Mouse (Mus musculus): ENCODE measurements around the gene Upk1a. TPM values are rescaled to one million over a fixed set of nuclear protein-coding genes. Genes with fewer than 3 reads are reported as not detected.

The Upk1a gene
- total and polyA plus RNA-seq, 3 experiments = 0.54 to 1.6 TPM; not detected in 1

DNA sequence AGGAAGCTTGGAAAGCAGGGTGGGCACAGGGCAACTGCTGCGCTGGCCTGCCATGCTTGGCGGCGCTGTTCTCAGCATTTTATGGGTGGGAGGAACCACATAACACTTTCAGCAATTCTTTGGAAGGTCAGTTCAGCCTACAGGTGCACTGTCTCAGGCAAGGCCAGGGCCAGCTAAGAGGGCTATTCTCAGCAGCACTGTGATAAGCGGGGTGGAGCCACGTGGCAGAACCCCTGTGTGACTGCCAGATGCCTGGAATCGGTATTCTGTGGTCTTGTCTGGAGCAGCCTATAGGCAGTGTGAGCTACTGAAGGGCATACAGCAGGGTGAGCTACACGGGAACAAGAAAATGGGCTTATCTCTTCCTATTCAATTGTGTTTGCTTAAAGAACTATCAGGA lies 2.6 kb downstream of the Upk1a start:
- Histone ChIP-seq H3K4me3 (ENCODE audit: control insufficient read depth in 1 of 2, insufficient read depth in 1 of 2, low read depth in 2 of 2, low read length in 2 of 2) (no peak overlapping the region), H3K9ac (ENCODE audit: control insufficient read depth, low read depth, low read length, poor library complexity, severe bottlenecking) (no peak overlapping the region), H3K79me2 (ENCODE audit: control insufficient read depth, insufficient read depth, low read length, poor library complexity) (no peaks in the 10 kb centered on the region), H3K4me1 (ENCODE audit: control insufficient read depth in 1 of 2, insufficient read depth in 2 of 2, low read length in 2 of 2) (no peaks in the 10 kb centered on the region), H3K9me3 (replicated peaks; ENCODE audit: insufficient read depth, low read length) (no peaks in the 10 kb centered on the region), H3K27ac (ENCODE audit: control insufficient read depth, low read depth, low read length) (no peak overlapping the region), H3K27me3 (ENCODE audit: control insufficient read depth in 1 of 2, insufficient read depth in 2 of 2, low read length in 2 of 2) (no peaks in the 10 kb centered on the region), H3K36me3 (ENCODE audit: control insufficient read depth in 1 of 2, insufficient read depth in 2 of 2, low read length in 2 of 2) (no peaks in the 10 kb centered on the region)
- DNase-seq (ENCODE audit: low read depth, low spot score) = no peak
- no peak for TF ChIP-seq ELF1 (IDR thresholded peaks at IDR 0.05; ENCODE audit: low read depth, low read length)
- TF ChIP-seq EP300 (IDR thresholded peaks at IDR 0.05; ENCODE audit: low read depth in 1 of 2, low read length in 2 of 2) = no peak
- no peak for TF ChIP-seq MEF2A (IDR thresholded peaks at IDR 0.05; ENCODE audit: extremely low read depth, insufficient replicate concordance, low read depth, low read length, poor library complexity, severe bottlenecking)
- no peak for TF ChIP-seq ZC3H11A (IDR thresholded peaks at IDR 0.05; ENCODE audit: low read depth, low read length)
- TF ChIP-seq MAFK (IDR thresholded peaks at IDR 0.05; ENCODE audit: borderline replicate concordance, low read depth, low read length) = no peak
- no peak for TF ChIP-seq POLR2AphosphoS2 (IDR thresholded peaks at IDR 0.05; ENCODE audit: low read length)
- TF ChIP-seq JUND (IDR thresholded peaks at IDR 0.05; ENCODE audit: low read depth, low read length) = no peak

DNA sequence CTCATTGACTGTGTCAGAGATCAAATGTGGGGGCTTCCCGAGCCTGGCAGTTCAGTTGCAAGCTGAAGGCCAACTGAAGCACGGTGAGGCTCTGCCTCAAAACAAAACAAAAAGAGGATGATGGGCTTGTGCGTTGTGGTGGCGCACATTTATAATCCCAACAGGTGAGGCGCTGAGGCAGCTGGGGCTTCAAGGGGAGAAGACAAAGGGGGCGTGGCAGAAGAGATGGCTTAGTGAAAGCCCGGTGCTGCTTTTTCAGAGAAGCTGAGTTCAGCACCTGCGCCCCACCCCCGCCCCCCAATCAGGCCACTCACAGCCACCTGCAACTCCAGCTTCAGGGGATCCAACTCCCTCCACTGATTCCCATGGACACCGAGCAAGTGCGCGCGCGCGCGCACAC lies 4.2 kb downstream of the Upk1a start:
- Histone ChIP-seq H3K9me3 (replicated peaks; ENCODE audit: insufficient read depth, low read length) (no peaks in the 10 kb centered on the region), H3K79me2 (ENCODE audit: control insufficient read depth, insufficient read depth, low read length, poor library complexity) (no peaks in the 10 kb centered on the region), H3K9ac (ENCODE audit: control insufficient read depth, low read depth, low read length, poor library complexity, severe bottlenecking) (no peak overlapping the region), H3K4me1 (ENCODE audit: control insufficient read depth in 1 of 2, insufficient read depth in 2 of 2, low read length in 2 of 2) (no peaks in the 10 kb centered on the region), H3K36me3 (ENCODE audit: control insufficient read depth in 1 of 2, insufficient read depth in 2 of 2, low read length in 2 of 2) (no peaks in the 10 kb centered on the region), H3K4me3 (ENCODE audit: control insufficient read depth in 1 of 2, insufficient read depth in 1 of 2, low read depth in 2 of 2, low read length in 2 of 2) (no peak overlapping the region), H3K27me3 (ENCODE audit: control insufficient read depth in 1 of 2, insufficient read depth in 2 of 2, low read length in 2 of 2) (no peaks in the 10 kb centered on the region), H3K27ac (ENCODE audit: control insufficient read depth, low read depth, low read length) (no peak overlapping the region)
- DNase-seq (ENCODE audit: low read depth, low spot score) = no peak
- no peak for TF ChIP-seq POLR2AphosphoS2 (IDR thresholded peaks at IDR 0.05; ENCODE audit: low read length)
- TF ChIP-seq GABPA (IDR thresholded peaks at IDR 0.05; ENCODE audit: low read depth, low read length) = no peak
- no peak for TF ChIP-seq ETS1 (IDR thresholded peaks at IDR 0.05; ENCODE audit: low read depth, low read length)
- no peak for TF ChIP-seq CHD1 (IDR thresholded peaks at IDR 0.05; ENCODE audit: low read depth, low read length)
- TF ChIP-seq MEF2A (IDR thresholded peaks at IDR 0.05; ENCODE audit: extremely low read depth, insufficient replicate concordance, low read depth, low read length, poor library complexity, severe bottlenecking) = no peak
- TF ChIP-seq ZNF384 (IDR thresholded peaks at IDR 0.05; ENCODE audit: low read depth, low read length) = no peak
- no peak for TF ChIP-seq HCFC1 (IDR thresholded peaks at IDR 0.05; ENCODE audit: low read depth, low read length)

DNA sequence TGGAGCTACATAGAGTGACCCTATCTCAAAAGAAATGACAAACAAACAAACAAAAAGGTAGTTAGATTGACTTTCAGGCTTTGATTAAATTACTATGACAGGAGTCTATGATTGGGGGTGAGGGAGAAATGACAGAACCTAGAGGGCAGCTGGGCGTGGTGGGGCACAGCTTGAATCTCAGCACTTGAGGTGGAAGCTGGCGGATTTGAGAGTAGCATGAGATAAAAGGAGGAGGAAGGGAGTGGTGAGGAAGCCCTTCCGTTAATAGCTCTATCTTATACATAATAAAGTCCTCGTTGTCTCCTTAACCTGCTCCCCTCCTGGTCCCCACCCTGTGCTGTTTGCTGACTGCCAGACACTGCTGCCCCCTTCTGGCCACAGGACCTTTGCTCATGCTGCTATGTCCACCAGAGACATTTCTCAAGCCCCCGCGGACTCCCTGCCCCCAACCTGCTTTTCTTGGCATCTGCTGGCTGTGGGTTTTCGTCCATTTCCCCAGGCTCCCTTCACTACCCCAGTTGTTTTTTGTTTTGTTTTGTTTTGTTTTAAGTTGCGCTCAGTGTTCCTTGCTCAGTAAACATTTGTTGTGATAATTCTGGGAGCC lies 4.8 kb downstream of the Upk1a start:
- Histone ChIP-seq H3K9ac (ENCODE audit: control insufficient read depth, low read depth, low read length, poor library complexity, severe bottlenecking) (no peak overlapping the region), H3K79me2 (ENCODE audit: control insufficient read depth, insufficient read depth, low read length, poor library complexity) (no peaks in the 10 kb centered on the region), H3K27me3 (ENCODE audit: control insufficient read depth in 1 of 2, insufficient read depth in 2 of 2, low read length in 2 of 2) (no peaks in the 10 kb centered on the region), H3K36me3 (ENCODE audit: control insufficient read depth in 1 of 2, insufficient read depth in 2 of 2, low read length in 2 of 2) (no peaks in the 10 kb centered on the region), H3K9me3 (replicated peaks; ENCODE audit: insufficient read depth, low read length) (no peaks in the 10 kb centered on the region), H3K4me3 (ENCODE audit: control insufficient read depth in 1 of 2, insufficient read depth in 1 of 2, low read depth in 2 of 2, low read length in 2 of 2) (no peak overlapping the region), H3K27ac (ENCODE audit: control insufficient read depth, low read depth, low read length) (no peak overlapping the region), H3K4me1 (ENCODE audit: control insufficient read depth in 1 of 2, insufficient read depth in 2 of 2, low read length in 2 of 2) (no peaks in the 10 kb centered on the region)
- DNase-seq (ENCODE audit: low read depth, low spot score) = peak; percentile 73
- TF ChIP-seq SMC3 (IDR thresholded peaks at IDR 0.05; ENCODE audit: low read depth, low read length) = peak; percentile 72
- TF ChIP-seq ZC3H11A (IDR thresholded peaks at IDR 0.05; ENCODE audit: low read depth, low read length) = peak; percentile 61
- peak; percentile 70 to 83 (median 70) for TF ChIP-seq CTCF (IDR thresholded peaks at IDR 0.05 in 2 of 3, conservative IDR thresholded peaks at IDR 0.05 in 1 of 3; ENCODE audit: control insufficient read depth in 1 of 3, insufficient read depth in 1 of 3, low read depth in 2 of 3, low read length in 3 of 3, poor library complexity in 1 of 3, severe bottlenecking in 1 of 3)
- peak; percentile 66; the same call in 1 of the 2 replicates for TF ChIP-seq MAZ (IDR thresholded peaks at IDR 0.05; ENCODE audit: low read depth, low read length)
- TF ChIP-seq ELF1 (IDR thresholded peaks at IDR 0.05; ENCODE audit: low read depth, low read length) = no peak
- peak; percentile 67 for TF ChIP-seq RAD21 (IDR thresholded peaks at IDR 0.05; ENCODE audit: low read depth, low read length)

Data from MEL (cell line).